Mouse (Mus musculus): ENCODE results near the gene Khdrbs2. TPM values are rescaled to one million over a fixed set of nuclear protein-coding genes. Genes with fewer than 3 reads are reported as not detected.
"Not testable (repeated sequence)": the region's sequence is repeated elsewhere in the genome, so short reads cannot be mapped to it uniquely, and the experiment has no call there.

Khdrbs2 gene
- total RNA-seq, 2 experiments from 2014 or later: 12.2 to 12.9 TPM

DNA sequence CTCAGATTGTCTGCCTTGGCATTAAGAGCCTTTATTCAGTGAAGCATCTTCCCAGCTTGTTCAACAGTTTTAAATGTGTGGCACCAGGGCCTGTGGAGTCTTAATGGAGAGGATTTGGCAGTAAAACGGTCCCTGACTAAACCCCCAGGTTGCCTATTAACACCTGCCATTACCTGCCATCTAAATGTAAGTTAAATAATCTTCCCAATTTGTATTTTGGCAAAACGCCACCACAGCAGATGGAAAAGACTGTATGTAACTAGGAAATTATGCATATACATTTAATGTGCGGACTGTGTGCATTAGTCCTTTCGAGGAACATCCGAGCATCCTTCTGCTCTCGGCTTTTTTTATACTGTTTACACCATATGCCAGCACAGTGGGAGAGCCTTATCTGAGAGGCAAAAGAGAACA, 290.6 kb downstream of the Khdrbs2 start:
- DNase-seq (ENCODE audit: low spot score in 2 of 2): peak in 1 of 2 experiments; percentile 34

GRCm38 (mm10) chr1:32471022-32471421, 298.5 kb downstream of the Khdrbs2 start:
- DNase-seq (ENCODE audit: low spot score in 2 of 2): no peak

DNA sequence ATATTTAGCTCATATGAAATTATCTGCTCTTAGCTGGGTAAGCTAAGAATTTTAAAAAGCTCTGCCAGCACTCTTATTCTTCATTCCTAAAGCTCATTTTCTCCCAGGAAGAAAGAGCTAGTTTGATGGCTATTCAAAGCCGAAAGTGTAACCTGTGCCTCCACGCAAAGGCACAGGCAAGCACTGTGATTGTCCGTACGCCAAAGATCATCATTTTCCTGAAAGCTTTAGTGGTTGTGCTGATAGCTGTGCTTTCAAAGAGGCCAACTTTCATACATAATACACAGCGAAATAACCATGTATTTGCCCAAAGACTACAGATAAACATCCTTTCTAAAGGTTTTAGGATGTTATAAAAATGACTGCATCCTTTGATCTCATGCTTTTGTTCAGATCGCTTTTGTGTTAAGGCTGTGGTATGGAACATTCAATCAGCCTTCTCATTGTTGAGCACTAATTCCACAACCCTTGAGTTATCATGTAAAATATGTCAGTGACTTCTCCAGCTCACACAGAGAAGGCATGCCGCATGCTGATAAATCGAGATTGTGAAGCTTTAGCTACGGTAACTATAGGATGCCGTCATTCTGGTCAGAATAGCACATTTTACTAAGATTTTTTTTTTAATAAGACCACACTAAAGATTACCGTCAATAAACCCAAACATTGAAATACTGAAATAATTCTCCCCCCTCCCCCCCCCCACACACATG, 299.1 kb downstream of the Khdrbs2 start:
- no peak for DNase-seq (ENCODE audit: low spot score in 2 of 2)

DNA sequence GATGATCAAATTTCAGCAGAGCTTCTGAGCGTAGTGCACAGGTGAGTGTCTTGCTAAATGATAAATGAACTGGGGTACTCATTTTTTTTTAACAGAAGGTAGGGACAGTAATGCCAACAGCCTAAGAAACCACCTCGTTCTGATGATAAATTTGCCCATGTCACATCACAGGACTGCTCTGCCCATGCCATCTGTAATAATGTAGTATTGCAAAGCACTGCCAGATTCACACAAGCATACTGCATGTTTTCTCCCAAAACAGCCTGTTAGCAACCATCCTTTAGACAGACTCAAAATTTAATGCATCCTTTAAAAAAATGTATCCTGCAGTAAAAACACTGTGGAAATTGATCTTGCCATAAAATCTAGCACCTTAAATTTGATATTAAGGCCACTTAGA, 315.4 kb downstream of the Khdrbs2 start:
- peak in 1 of 2 experiments; percentile 42 for DNase-seq (ENCODE audit: low spot score in 2 of 2)

- DNase-seq (ENCODE audit: low spot score in 2 of 2): peak in 1 of 2 experiments; percentile 25
Observed at GRCm38 (mm10) chr1:32503381-32503780, 330.9 kb downstream of the Khdrbs2 start.

DNA sequence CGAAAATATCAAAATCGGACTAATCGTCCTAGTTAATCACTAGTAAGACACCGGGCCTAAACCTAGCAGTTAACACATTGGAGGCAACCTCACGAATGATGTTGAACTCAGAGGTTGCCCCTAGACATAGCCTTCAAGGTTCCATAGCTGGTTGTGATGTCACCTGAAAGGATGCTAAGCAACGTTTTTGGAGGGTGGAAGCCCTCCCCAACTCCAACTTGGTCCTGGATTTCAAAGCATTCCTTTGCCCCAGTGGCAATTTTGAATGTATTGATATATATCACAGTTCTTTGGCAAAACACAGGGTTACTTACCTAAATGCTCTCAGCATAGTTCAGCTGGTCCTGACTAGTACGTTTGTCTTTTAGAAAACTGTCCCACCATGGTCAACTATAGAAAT, 374.7 kb downstream of the Khdrbs2 start, which contains the start of gene Gm5415:
Gene Gm5415 (minus strand): TSS at position 101 of the 400 bp plus-strand sequence.
- DNase-seq (ENCODE audit: low spot score in 2 of 2): not testable (repeated sequence)

DNA sequence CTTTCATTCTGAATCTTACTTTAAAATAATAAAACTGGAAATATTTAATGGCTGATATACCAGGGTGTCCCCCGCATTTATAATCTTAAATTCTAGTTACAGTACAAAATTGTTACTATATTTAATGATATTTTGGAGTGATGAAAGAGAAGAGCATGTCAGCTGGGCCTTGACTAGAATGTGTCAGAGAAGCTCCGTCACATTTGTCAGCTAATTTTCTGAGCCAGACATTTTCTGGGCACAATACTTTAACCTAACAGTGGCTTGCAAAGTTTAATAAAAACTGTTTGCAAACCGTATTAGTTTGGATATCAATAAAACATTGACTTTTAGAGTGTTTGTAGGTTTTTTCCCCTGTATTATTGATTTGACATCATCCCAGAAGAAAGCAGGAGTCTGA, 380.9 kb downstream of the Khdrbs2 start:
- DNase-seq (ENCODE audit: low spot score in 2 of 2): peak in 1 of 2 experiments; percentile 9

- DNase-seq (ENCODE audit: low spot score in 2 of 2): peak; percentile 27 to 71
Observed at GRCm38 (mm10) chr1:32553925-32554324, 381.4 kb downstream of the Khdrbs2 start.

GRCm38 (mm10) chr1:32568901-32569300, 396.4 kb downstream of the Khdrbs2 start:
- DNase-seq (ENCODE audit: low spot score in 2 of 2): no peak

DNA sequence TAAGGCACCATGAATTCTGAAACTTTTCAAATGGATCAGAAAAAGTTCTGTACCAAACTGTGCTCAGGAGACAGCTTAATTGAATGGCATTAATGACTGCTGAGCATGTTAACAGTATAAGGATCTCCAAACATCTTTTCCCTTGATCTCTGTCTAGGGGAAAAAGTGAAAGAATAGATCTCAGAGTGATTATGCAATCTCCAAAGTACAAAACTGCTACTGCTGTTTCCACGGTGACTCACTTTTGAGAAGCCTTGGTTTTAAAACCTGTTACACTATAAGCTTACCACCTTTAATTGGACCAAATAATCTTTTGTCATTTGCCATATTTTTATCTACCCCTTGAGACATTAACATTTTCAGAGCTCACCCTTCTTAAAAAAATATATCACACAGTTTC, 453.5 kb downstream of the Khdrbs2 start:
- DNase-seq (ENCODE audit: low spot score in 2 of 2): no peak

DNA sequence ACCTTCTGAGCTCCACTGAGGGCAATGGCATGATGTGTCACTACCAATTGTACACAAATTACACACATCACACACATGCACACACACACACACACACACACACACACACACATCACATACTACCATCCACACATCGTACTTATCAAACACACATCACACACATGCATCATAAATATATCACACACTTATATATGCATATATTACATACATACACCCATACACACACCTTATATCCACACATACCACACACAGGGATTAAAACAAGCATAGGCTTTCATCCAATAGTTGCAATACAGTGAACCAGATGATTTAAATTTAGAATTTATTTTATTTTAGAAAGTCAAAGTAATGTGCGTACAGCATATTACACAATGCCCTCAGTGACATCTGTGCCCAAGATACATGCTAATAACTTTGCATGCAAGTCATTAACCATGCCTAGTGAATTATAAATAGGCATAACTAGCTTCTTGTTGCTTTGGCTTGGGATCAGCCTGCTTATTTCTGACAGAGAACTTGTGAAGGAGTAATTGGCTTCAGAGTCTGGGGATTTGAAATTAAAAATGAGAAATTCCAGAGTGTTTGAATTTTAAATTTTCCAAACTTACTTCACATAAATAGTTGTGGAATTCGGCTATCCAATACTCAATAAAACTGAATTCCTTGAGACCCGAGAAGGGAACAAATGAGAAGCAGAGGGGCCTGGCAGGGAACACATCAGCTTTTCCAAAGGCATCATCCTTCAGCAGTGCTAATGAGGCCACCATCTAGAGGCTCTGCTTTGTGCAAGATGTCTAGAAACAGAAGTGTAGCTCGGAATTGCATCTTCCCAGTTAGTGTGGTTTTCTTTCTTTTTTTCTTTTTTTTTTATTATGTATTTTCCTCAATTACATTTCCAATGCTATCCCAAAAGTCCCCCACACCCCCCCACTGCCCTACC, 460.2 kb downstream of the Khdrbs2 start:
- peak; percentile 10 to 68 for DNase-seq (ENCODE audit: low spot score in 2 of 2)

DNA sequence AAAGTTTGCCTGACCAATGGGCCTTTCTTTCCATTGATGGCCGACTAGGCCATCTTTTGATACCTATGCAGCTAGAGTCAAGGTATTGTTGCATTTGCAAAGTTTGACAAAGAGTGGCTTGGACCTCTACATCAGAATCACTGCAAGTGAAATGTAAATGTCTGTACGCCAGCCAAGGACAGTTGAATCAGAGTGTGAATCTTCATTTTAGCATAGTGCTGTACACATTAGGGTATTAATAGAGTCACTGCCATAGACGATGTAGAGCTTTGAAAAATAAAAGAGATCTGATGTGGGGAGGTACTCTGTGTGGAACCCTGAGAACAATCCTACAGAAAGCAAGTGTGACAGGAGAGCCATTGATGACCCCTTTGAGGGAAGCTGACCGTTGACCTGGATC, 460.9 kb downstream of the Khdrbs2 start:
- DNase-seq (ENCODE audit: low spot score in 2 of 2): no peak

DNA sequence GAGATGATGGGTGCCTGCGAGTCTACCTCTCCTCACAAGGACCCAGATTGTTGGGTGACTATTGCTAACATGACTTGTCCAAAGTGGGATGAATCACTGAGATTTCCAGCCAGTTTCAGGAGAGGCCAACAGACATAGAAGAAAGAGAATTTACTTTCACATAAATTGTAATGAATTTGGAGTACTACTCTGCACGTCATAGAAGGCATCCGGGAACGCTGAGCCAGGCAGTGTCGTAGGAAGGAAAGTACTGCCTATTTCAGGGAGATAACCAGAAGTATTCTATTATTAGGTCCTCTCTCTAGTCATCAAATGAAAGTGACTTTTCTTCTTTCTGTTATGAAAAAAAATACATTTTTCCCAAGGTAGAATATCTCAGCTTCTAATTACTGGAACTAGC, 466.6 kb downstream of the Khdrbs2 start:
- DNase-seq (ENCODE audit: low spot score in 2 of 2): peak in 1 of 2 experiments; percentile 12

- DNase-seq (ENCODE audit: low spot score in 2 of 2): no peak
Observed at GRCm38 (mm10) chr1:32649647-32650209, 477.2 kb downstream of the Khdrbs2 start.

GRCm38 (mm10) chr1:32693806-32694205, 521.3 kb downstream of the Khdrbs2 start:
- DNase-seq (ENCODE audit: low spot score in 2 of 2): no peak

GRCm38 (mm10) chr1:32700132-32700531, 527.6 kb downstream of the Khdrbs2 start:
- DNase-seq (ENCODE audit: low spot score in 2 of 2): no peak

GRCm38 (mm10) chr1:32701267-32701666, 528.8 kb downstream of the Khdrbs2 start:
- DNase-seq (ENCODE audit: low spot score in 2 of 2): peak; percentile 12 to 57
